Mouse (Mus musculus): ENCODE data around the gene Il27.

GRCm38 (mm10) chr7:126598919-126599318 is 4.2 kb upstream of the Il27 start:
- TF ChIP-seq CTCF (IDR thresholded peaks at IDR 0.05; ENCODE audit: borderline replicate concordance, insufficient read depth, low read depth, low read length) (no peak), POLR2A (IDR thresholded peaks at IDR 0.05; ENCODE audit: borderline replicate concordance, insufficient read depth, low read length) (no peak)

All from cerebellum, adult 2 months (tissue).